Mouse (Mus musculus) liver, embryonic 13.5 days (tissue): ENCODE data around the gene Rnase4. TPM values are rescaled to one million over a fixed set of nuclear protein-coding genes. Genes with fewer than 3 reads are reported as not detected.
A peak's percentile ranks its signal among the peaks of the same experiment; 100 is the strongest.

Experiments
- ATAC-seq: fragments of 200-750 bp; cut with Nextera tagmentation; 2 replicates; pipeline ENCODE4 v1.8.0; 2017; ENCODE audit warnings: low read depth, mild to moderate bottlenecking, moderate number of reproducible peaks, moderate library complexity
- DNase-seq: peaks from one replicate; pipeline ENCODE4 v3.0.0; 2022
- H3K27ac ChIP-seq: fragments of 300-500 bp; sonication (generic); 2 replicates; pipeline ENCODE4 v1.5.1; 2015; ENCODE audit warnings: moderate library complexity, mild to moderate bottlenecking, inconsistent platforms
- H3K27me3 ChIP-seq: fragments of 300-500 bp; sonication (generic); 2 replicates; pipeline ENCODE4 v1.6.1; 2015; ENCODE audit warnings: mild to moderate bottlenecking, inconsistent platforms
- H3K36me3 ChIP-seq: fragments of 300-500 bp; sonication (generic); 2 replicates; pipeline ENCODE4 v1.6.1; 2015; ENCODE audit warnings: mild to moderate bottlenecking, inconsistent platforms
- H3K4me1 ChIP-seq: fragments of 300-500 bp; sonication (generic); replicated peaks from 2 replicates; pipeline ENCODE4 v1.6.1; 2015; ENCODE audit warnings: inconsistent platforms
- H3K4me2 ChIP-seq: fragments of 300-500 bp; sonication (generic); 2 replicates; pipeline ENCODE4 v1.6.1; 2015; ENCODE audit warnings: inconsistent platforms, mild to moderate bottlenecking, moderate library complexity
- H3K4me3 ChIP-seq: fragments of 300-500 bp; sonication (generic); replicated peaks from 2 replicates; pipeline ENCODE4 v1.5.1; 2015; ENCODE audit warnings: mild to moderate bottlenecking, inconsistent platforms
- H3K9ac ChIP-seq: fragments of 300-500 bp; sonication (generic); 2 replicates; pipeline ENCODE4 v1.6.1; 2015; ENCODE audit warnings: mild to moderate bottlenecking, inconsistent platforms
- H3K9me3 ChIP-seq: fragments of 300-500 bp; sonication (generic); replicated peaks from 2 replicates; pipeline ENCODE4 v1.6.1; 2016; ENCODE audit warnings: inconsistent platforms
- WGBS: fragments of 180-500 bp; shearing (Covaris S2); methylation state at CpG from one replicate; pipeline ENCODE4 v1.1.7; 2015; ENCODE audit not compliant: insufficient replicate concordance; 5-methylcytosine and 5-hydroxymethylcytosine counted together
- polyA plus RNA-seq: library from polyadenylated mRNA; unstranded; fragments of >200 nt; fragmentation: Nextera tagmentation; extraction: Ambion mirVana; gene quantifications from 2 replicates; pipeline ENCODE4 v1.2.1, GENCODE M21; 2015

Rnase4 gene
- 14.1 and 15.7 TPM in 2 replicates for polyA plus RNA-seq

DNA sequence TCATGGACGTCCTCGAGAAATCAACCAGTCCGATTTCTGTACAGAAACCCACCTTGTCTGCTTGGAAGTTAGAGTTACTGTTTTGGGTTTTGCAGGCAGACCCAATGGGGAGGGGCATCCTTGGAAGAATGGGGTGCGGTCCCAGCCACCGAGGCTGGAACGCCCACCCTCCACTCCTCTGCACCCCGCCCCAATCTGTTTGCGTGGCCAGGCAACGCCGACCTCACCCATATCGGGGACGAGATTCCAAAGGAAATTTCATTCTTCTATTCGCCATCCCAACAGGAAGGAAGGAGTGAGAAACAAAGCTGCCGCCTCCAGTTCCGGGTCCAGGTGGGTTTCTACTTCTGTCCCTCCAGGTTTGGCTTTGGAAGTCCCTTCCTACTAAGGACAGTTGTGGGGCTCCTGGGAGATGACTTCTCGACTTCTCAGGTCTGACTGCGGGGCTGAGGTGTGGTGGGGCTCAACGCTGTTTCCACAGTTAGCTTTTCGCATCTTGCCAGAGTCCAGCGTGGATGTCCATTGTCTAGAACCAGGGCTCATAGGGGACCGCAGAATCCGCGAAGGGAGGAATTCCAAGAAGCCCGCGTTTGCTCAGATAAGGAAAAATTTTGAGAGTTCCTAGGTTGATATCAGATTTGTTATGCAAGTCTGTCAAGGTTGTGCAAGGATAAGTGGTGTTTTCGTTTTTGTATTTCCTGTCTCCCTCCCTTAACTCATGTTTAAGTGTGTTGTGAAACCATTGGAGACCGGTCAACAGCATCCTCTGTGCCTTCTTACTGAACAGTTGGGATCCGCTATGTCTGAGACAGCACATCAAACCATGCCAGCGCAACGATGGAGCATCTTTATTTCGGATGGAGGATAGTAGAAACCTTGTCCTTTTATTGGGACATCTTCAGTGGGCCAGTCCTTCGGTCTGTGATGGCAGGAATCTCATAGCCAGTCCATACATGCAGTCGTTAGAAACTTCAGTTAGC, at the start of gene Rnase4, which contains the start of gene Ang:
Rnase4 (plus strand) TSS at position 157 of the 980 bp plus-strand sequence.
Ang (plus strand) TSS at position 230 of the 980 bp plus-strand sequence.
- H3K4me2 ChIP-seq: peak within 1 kb of the TSS; percentile 86
- H3K27me3 ChIP-seq: no peaks in the 10 kb centered on the region
- no peaks in the 10 kb centered on the region for H3K36me3 ChIP-seq
- ATAC-seq (no peak), DNase-seq (no peak)
- H3K27ac ChIP-seq: peak within 1 kb of the TSS; percentile 84
- H3K9ac ChIP-seq: peak within 1 kb of the TSS; percentile 71
- WGBS: 7% methylated on average over 33 of the region's 33 CpGs
- H3K4me3 ChIP-seq: peak within 1 kb of the TSS; percentile 75
- H3K9me3 ChIP-seq: no peaks in the 10 kb centered on the region
- peaks cover 73% of the 10 kb centered on the region for H3K4me1 ChIP-seq

- Histone ChIP-seq H3K9me3 (no peaks in the 10 kb centered on the region), H3K4me2 (no peak within 1 kb of the TSS), H3K36me3 (no peaks in the 10 kb centered on the region), H3K27me3 (no peaks in the 10 kb centered on the region), H3K4me3 (no peak within 1 kb of the TSS), H3K9ac (no peak within 1 kb of the TSS), H3K4me1 (no peaks in the 10 kb centered on the region), H3K27ac (no peak within 1 kb of the TSS)
- DNase-seq: no peak
- ATAC-seq: no peak
- WGBS: 74% methylated on average over 6 of the region's 6 CpGs
These were observed 49.1 kb upstream of the Rnase4 start, which contains the start of gene Rnase9 for GRCm38 (mm10) chr14:51041769-51042168. TSS of gene Rnase9 (minus strand) at chr14:51041869.

GRCm38 (mm10) chr14:51047846-51048245, 43.0 kb upstream of the Rnase4 start:
- no peak for ATAC-seq
- DNase-seq: no peak
- 13% methylated on average over 5 of the region's 5 CpGs for WGBS

GRCm38 (mm10) chr14:51050063-51050462, 40.8 kb upstream of the Rnase4 start, which contains the start of gene Rnase11:
TSS of gene Rnase11 (minus strand) at chr14:51050163.
- ATAC-seq: no peak

More at GRCm38 (mm10) chr14:51047846-51048245, 43.0 kb upstream of the Rnase4 start:
- Histone ChIP-seq H3K4me2 (no peak overlapping the region), H3K9ac (no peak overlapping the region), H3K36me3 (no peaks in the 10 kb centered on the region), H3K9me3 (no peaks in the 10 kb centered on the region), H3K27me3 (no peaks in the 10 kb centered on the region), H3K4me3 (no peak overlapping the region), H3K4me1 (0 out of 2 replicates have a peak, but pooled peaks cover 3% of the 10 kb centered on the region), H3K27ac (no peak overlapping the region)

DNA sequence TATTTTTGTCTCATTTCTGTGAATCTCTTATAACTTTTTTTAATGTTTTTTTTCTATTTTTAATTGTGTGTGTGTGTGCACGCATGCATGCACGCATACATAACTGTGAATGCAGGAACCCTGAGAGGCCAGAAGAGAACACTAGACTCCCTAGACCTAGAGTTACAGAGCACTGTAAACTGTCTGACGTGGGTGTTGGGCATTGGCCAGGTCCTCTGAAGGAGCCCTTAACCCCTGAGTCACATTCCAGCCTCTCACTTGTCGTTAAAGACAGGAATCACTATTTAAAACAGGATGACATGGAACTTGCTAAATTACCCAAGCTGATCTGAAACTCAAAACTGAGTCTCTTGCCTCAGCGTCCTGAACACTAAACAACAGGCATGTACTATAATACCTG, 38.9 kb upstream of the Rnase4 start:
- no peak for ATAC-seq
- no peak for DNase-seq
- no peaks in the 10 kb centered on the region for H3K36me3 ChIP-seq
- peaks cover 14% of the 10 kb centered on the region; the same call in 1 of the 2 replicates for H3K4me1 ChIP-seq
- no peaks in the 10 kb centered on the region for H3K9me3 ChIP-seq
- no peaks in the 10 kb centered on the region for H3K27me3 ChIP-seq
- no peak overlapping the region for H3K4me2 ChIP-seq
- H3K27ac ChIP-seq: no peak overlapping the region
- no peak overlapping the region for H3K4me3 ChIP-seq
- 58% methylated on average over 5 of the region's 5 CpGs for WGBS
- H3K9ac ChIP-seq: no peak overlapping the region

More at GRCm38 (mm10) chr14:51050063-51050462, 40.8 kb upstream of the Rnase4 start, which contains the start of gene Rnase11:
- Histone ChIP-seq H3K9me3 (no peaks in the 10 kb centered on the region), H3K4me1 (peaks cover 13% of the 10 kb centered on the region; the same call in 1 of the 2 replicates), H3K36me3 (no peaks in the 10 kb centered on the region), H3K9ac (no peak within 1 kb of the TSS), H3K4me3 (no peak within 1 kb of the TSS), H3K27ac (no peak within 1 kb of the TSS), H3K27me3 (no peaks in the 10 kb centered on the region), H3K4me2 (no peak within 1 kb of the TSS)
- WGBS: 58% methylated on average over 2 of the region's 2 CpGs
- no peak for DNase-seq

- no peak for DNase-seq
- H3K4me1 ChIP-seq: peaks cover 19% of the 10 kb centered on the region
- no peak overlapping the region for H3K4me2 ChIP-seq
- no peak overlapping the region for H3K27ac ChIP-seq
- H3K9ac ChIP-seq: no peak overlapping the region
- no peaks in the 10 kb centered on the region for H3K36me3 ChIP-seq
- WGBS: 67% methylated on average over 5 of the region's 5 CpGs
- H3K9me3 ChIP-seq: no peaks in the 10 kb centered on the region
- H3K4me3 ChIP-seq: no peak overlapping the region
- no peaks in the 10 kb centered on the region for H3K27me3 ChIP-seq
- ATAC-seq: no peak
These were observed 37.7 kb upstream of the Rnase4 start for GRCm38 (mm10) chr14:51053176-51053575.

DNA sequence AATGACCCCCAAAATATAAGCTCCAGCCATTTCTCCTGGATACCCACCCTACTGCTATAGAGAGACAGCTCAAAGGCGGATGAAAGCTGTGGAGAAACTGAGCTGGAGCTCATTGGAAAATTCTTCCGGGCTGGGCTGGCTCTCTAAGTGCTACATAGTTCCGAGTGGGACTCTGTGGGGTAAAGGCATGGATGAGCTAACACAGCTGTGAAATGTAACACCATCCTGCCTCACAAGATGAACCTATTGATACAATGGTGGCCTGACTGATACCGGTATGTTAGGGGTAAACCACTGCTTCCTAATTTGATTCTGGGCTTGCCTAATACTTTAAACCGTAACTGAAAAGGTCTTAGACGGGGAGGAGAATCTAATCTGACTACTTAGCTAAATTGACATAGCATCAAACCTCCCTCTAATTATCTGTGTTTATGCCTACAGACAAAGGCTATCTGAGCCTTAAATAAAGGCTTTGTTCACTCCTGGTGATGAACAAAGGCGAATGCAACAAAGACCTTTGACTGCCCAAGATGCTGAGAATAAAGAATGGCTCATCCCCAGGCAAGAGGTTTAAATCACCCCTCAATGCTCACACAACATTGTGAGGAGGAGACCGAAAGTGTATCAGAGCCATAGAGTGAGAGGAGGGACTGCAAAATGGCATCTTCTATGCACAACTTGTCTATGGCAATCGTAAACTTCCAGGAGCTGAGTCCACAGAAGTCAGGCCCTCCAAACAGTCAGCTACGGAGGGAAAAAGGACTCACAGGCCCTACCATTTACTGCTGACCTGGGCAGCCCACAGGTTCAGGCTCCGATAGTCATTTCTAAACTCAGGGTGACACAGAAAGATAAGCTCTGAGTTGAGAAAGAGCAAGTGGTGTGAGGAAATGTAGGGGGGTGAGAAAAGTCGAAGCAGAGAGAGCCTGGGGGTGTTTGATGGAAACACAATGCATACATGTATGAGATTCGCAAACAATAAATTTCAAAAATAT, 36.3 kb upstream of the Rnase4 start:
- no peak for ATAC-seq
- WGBS: 45% methylated on average over 13 of the region's 13 CpGs
- no peak overlapping the region for H3K4me2 ChIP-seq

DNA sequence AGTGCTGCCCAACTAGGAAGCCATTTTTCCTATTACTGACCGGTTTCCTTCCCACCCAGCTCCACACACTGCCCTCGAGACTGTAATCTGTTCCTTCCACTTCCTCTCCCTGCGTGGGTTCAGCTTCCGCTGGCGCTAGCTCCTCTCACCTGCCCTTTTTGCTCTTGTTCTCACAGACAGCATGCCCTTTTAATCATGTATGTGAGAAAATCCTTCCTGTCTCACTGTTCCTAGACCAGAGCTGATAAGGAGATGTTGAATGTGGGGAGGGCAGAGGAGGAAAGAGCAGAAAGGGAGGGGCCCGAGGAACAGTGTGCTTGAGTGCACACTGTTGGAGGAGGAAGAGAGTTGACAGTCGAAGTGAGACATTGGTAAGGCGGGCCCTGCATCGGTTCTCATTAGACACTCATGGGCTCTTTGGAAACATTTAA, 33.5 kb upstream of the Rnase4 start, which contains the start of gene Rnase12:
Rnase12 (minus strand) TSS at position 261 of the 431 bp plus-strand sequence.
- Histone ChIP-seq H3K27me3 (no peaks in the 10 kb centered on the region), H3K9me3 (no peaks in the 10 kb centered on the region), H3K36me3 (no peaks in the 10 kb centered on the region), H3K27ac (no peak within 1 kb of the TSS), H3K4me2 (peak within 1 kb of the TSS; percentile 36), H3K9ac (no peak within 1 kb of the TSS; the same call in 1 of the 2 replicates), H3K4me3 (no peak within 1 kb of the TSS), H3K4me1 (peaks cover 24% of the 10 kb centered on the region)
- 7% methylated on average over 9 of the region's 9 CpGs for whole genome bisulfite sequencing
- DNase-seq (no peak), ATAC-seq (peak; percentile 68)

More for the DNA sequence above, 36.3 kb upstream of the Rnase4 start:
- Histone ChIP-seq H3K4me1 (peaks cover 19% of the 10 kb centered on the region), H3K27ac (no peak overlapping the region), H3K9me3 (no peaks in the 10 kb centered on the region), H3K4me3 (no peak overlapping the region), H3K27me3 (no peaks in the 10 kb centered on the region), H3K9ac (no peak overlapping the region), H3K36me3 (no peaks in the 10 kb centered on the region)
- no peak for DNase-seq

DNA sequence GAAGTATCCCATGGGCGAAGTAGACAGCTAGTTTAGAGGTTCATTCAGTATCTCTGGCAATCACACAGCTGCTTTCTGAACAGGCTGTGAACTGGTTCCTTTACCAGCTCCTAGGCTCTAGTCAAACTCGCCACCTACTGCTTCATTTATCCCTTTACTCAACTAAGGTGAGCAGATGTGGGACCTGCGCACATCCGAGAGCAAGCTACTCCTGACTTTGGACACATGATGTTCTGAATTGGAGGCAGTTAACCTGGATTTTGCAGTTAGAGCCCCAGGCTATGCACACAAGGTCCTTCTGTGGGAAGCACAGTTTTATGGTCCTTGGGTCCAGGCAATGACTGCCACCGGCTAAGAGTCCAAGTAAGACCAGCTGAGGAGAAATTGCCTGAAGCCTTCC, 30.1 kb upstream of the Rnase4 start:
- DNase-seq (no peak), ATAC-seq (no peak)
- H3K4me3 ChIP-seq: no peak overlapping the region
- no peaks in the 10 kb centered on the region for H3K9me3 ChIP-seq
- H3K4me2 ChIP-seq: no peak overlapping the region
- no peaks in the 10 kb centered on the region for H3K27me3 ChIP-seq
- H3K4me1 ChIP-seq: peaks cover 22% of the 10 kb centered on the region
- H3K36me3 ChIP-seq: no peaks in the 10 kb centered on the region
- H3K27ac ChIP-seq: no peak overlapping the region
- WGBS: 72% methylated on average over 5 of the region's 5 CpGs
- no peak overlapping the region for H3K9ac ChIP-seq

DNA sequence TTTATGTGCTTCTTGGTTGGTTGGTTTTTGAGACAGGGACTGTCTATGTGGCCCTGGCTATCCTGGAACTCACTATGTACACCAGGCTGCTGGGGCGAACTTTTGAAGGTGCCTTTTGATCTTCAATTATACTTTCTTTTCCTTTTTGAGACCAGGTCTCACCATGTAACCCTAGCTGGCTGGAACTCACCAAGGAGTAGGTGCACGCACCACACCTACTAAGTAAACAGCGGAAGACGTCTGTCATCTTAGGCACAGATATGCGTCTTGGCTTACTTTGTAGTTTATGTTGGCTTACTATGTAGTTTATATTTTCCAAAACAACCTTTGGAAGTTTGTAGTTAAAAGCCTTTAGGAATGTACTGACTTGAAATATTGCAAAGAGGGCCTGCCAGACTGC, 21.9 kb upstream of the Rnase4 start:
- H3K4me1 ChIP-seq: peaks cover 11% of the 10 kb centered on the region
- H3K4me2 ChIP-seq: no peak overlapping the region
- no peaks in the 10 kb centered on the region for H3K9me3 ChIP-seq
- H3K4me3 ChIP-seq: no peak overlapping the region
- ATAC-seq (no peak), DNase-seq (no peak)
- no peak overlapping the region for H3K27ac ChIP-seq
- 79% methylated on average over 5 of the region's 5 CpGs for WGBS
- H3K9ac ChIP-seq: no peak overlapping the region
- no peaks in the 10 kb centered on the region for H3K36me3 ChIP-seq
- 0 out of 2 replicates have a peak, but pooled peaks cover 14% of the 10 kb centered on the region for H3K27me3 ChIP-seq
